Mouse (Mus musculus) stomach, embryonic 14.5 days (tissue): ENCODE results near the gene Dync1i1. TPM values are rescaled to one million over a fixed set of nuclear protein-coding genes. Genes with fewer than 3 reads are reported as not detected.

Experiments
- ATAC-seq: fragments of 200-750 bp; cut with Nextera tagmentation; 2 replicates; pipeline ENCODE4 v1.8.0; 2017; ENCODE audit warnings: low read depth, moderate TSS enrichment; ENCODE audit not compliant: insufficient number of reproducible peaks, insufficient read depth, low FRiP score
- H3K27ac ChIP-seq: fragments of 300-500 bp; sonication (generic); 2 replicates; pipeline ENCODE4 v1.5.1; 2014; ENCODE audit warnings: mild to moderate bottlenecking, low read length, moderate library complexity, mixed read lengths
- H3K27me3 ChIP-seq: fragments of 300-500 bp; sonication (generic); 2 replicates; pipeline ENCODE4 v1.6.1; 2014; ENCODE audit warnings: low read length, control low read depth, mixed read lengths; ENCODE audit not compliant: control insufficient read depth, insufficient read depth
- H3K36me3 ChIP-seq: fragments of 300-500 bp; sonication (generic); 2 replicates; pipeline ENCODE4 v1.6.1; 2014; ENCODE audit warnings: mild to moderate bottlenecking, control low read depth, low read length, moderate library complexity, mixed read lengths; ENCODE audit not compliant: control insufficient read depth, insufficient read depth
- H3K4me1 ChIP-seq: fragments of 300-500 bp; sonication (generic); 2 replicates; pipeline ENCODE4 v1.6.1; 2014; ENCODE audit warnings: low read length, control low read depth, mixed read lengths; ENCODE audit not compliant: control insufficient read depth, insufficient read depth
- H3K4me2 ChIP-seq: fragments of 300-500 bp; sonication (generic); replicated peaks from 2 replicates; pipeline ENCODE4 v1.6.1; 2014; ENCODE audit warnings: low read depth, low read length, control low read depth
- H3K4me3 ChIP-seq: fragments of 300-500 bp; sonication (generic); 2 replicates; pipeline ENCODE4 v1.5.1; 2014; ENCODE audit warnings: low read depth, low read length, control low read depth
- H3K9ac ChIP-seq: fragments of 300-500 bp; sonication (generic); replicated peaks from 2 replicates; pipeline ENCODE4 v1.6.1; 2014; ENCODE audit warnings: low read depth, mild to moderate bottlenecking, control low read depth, low read length, moderate library complexity, mixed read lengths
- H3K9me3 ChIP-seq: fragments of 300-500 bp; sonication (generic); 2 replicates; pipeline ENCODE4 v1.6.1; 2016; ENCODE audit warnings: low read depth, low read length, control low read depth; ENCODE audit not compliant: control insufficient read depth
- WGBS: fragments of 180-500 bp; shearing (Covaris S2); extraction: QIAGEN DNeasy Blood & Tissue Kit; methylation state at CpG from one replicate; pipeline ENCODE4 v1.1.7; 2014; 5-methylcytosine and 5-hydroxymethylcytosine counted together
- polyA plus RNA-seq: library from polyadenylated mRNA; unstranded; fragments of >200 nt; fragmentation: Nextera tagmentation; extraction: Ambion mirVana; gene quantifications from 2 replicates; pipeline ENCODE4 v1.2.1, GENCODE M21; 2014

Dync1i1 gene
- polyA plus RNA-seq, 1 experiment from 2014 or later: 1.2 TPM

GRCm38 (mm10) chr6:5819674-5820073 is 94.2 kb downstream of the Dync1i1 start:
- no peaks in the 10 kb centered on the region for H3K4me1 ChIP-seq
- H3K27ac ChIP-seq: no peak overlapping the region
- H3K27me3 ChIP-seq: no peaks in the 10 kb centered on the region
- H3K9me3 ChIP-seq: no peaks in the 10 kb centered on the region
- H3K36me3 ChIP-seq: no peaks in the 10 kb centered on the region
- no peak for ATAC-seq
- no peak overlapping the region for H3K9ac ChIP-seq
- no peak overlapping the region for H3K4me2 ChIP-seq
- WGBS: 68% methylated on average over 3 of the region's 3 CpGs
- no peak overlapping the region for H3K4me3 ChIP-seq

GRCm38 (mm10) chr6:5825461-5825860 is 100.0 kb downstream of the Dync1i1 start:
- Histone ChIP-seq H3K36me3 (no peaks in the 10 kb centered on the region), H3K4me2 (no peak overlapping the region), H3K9me3 (no peaks in the 10 kb centered on the region), H3K9ac (no peak overlapping the region), H3K27ac (no peak overlapping the region), H3K27me3 (no peaks in the 10 kb centered on the region), H3K4me1 (peaks cover 5% of the 10 kb centered on the region; the same call in 1 of the 2 replicates), H3K4me3 (no peak overlapping the region)
- no peak for ATAC-seq
- WGBS: 76% methylated on average over 3 of the region's 3 CpGs

- no peak overlapping the region for H3K4me2 ChIP-seq
- no peak overlapping the region for H3K27ac ChIP-seq
- H3K9ac ChIP-seq: no peak overlapping the region
- no peaks in the 10 kb centered on the region for H3K27me3 ChIP-seq
- peaks cover 5% of the 10 kb centered on the region; the same call in 1 of the 2 replicates for H3K4me1 ChIP-seq
- ATAC-seq: no peak
- H3K9me3 ChIP-seq: no peaks in the 10 kb centered on the region
- H3K36me3 ChIP-seq: no peaks in the 10 kb centered on the region
- no peak overlapping the region for H3K4me3 ChIP-seq
- WGBS: 55% methylated on average over 4 of the region's 4 CpGs
Observed at GRCm38 (mm10) chr6:5827064-5827463, 101.6 kb downstream of the Dync1i1 start.

- no peak for ATAC-seq
- H3K9me3 ChIP-seq: no peaks in the 10 kb centered on the region
Observed at GRCm38 (mm10) chr6:5828409-5828974, 103.1 kb downstream of the Dync1i1 start.

GRCm38 (mm10) chr6:5829148-5829547 is 103.7 kb downstream of the Dync1i1 start:
- ATAC-seq: no peak
- no peak overlapping the region for H3K4me2 ChIP-seq
- H3K4me3 ChIP-seq: no peak overlapping the region
- H3K36me3 ChIP-seq: no peaks in the 10 kb centered on the region
- H3K27ac ChIP-seq: no peak overlapping the region
- H3K4me1 ChIP-seq: peaks cover 5% of the 10 kb centered on the region; the same call in 1 of the 2 replicates
- no peak overlapping the region for H3K9ac ChIP-seq
- H3K27me3 ChIP-seq: no peaks in the 10 kb centered on the region
- WGBS: 48% methylated on average over 9 of the region's 9 CpGs
- no peaks in the 10 kb centered on the region for H3K9me3 ChIP-seq

More at GRCm38 (mm10) chr6:5828409-5828974, 103.1 kb downstream of the Dync1i1 start:
- Histone ChIP-seq H3K4me1 (peaks cover 5% of the 10 kb centered on the region; the same call in 1 of the 2 replicates), H3K4me3 (no peak overlapping the region), H3K9ac (no peak overlapping the region), H3K27me3 (no peaks in the 10 kb centered on the region), H3K4me2 (no peak overlapping the region), H3K27ac (no peak overlapping the region), H3K36me3 (no peaks in the 10 kb centered on the region)
- 46% methylated on average over 14 of the region's 14 CpGs for WGBS

GRCm38 (mm10) chr6:5830717-5831116 is 105.3 kb downstream of the Dync1i1 start:
- Histone ChIP-seq H3K4me1 (peaks cover 5% of the 10 kb centered on the region; the same call in 1 of the 2 replicates), H3K4me3 (no peak overlapping the region), H3K27ac (no peak overlapping the region), H3K36me3 (no peaks in the 10 kb centered on the region), H3K27me3 (no peaks in the 10 kb centered on the region), H3K4me2 (no peak overlapping the region), H3K9ac (no peak overlapping the region), H3K9me3 (no peaks in the 10 kb centered on the region)
- no peak for ATAC-seq
- WGBS: 69% methylated on average over 2 of the region's 2 CpGs

- H3K9ac ChIP-seq: no peak overlapping the region
- no peak for ATAC-seq
- H3K27me3 ChIP-seq: no peaks in the 10 kb centered on the region
- H3K27ac ChIP-seq: no peak overlapping the region
- H3K4me3 ChIP-seq: no peak overlapping the region
- H3K9me3 ChIP-seq: no peaks in the 10 kb centered on the region
- 70% methylated on average over 3 of the region's 3 CpGs for WGBS
- H3K4me2 ChIP-seq: no peak overlapping the region
- H3K36me3 ChIP-seq: no peaks in the 10 kb centered on the region
- H3K4me1 ChIP-seq: peaks cover 5% of the 10 kb centered on the region; the same call in 1 of the 2 replicates
Observed at GRCm38 (mm10) chr6:5831233-5831632, 105.8 kb downstream of the Dync1i1 start.

GRCm38 (mm10) chr6:5832838-5833237 is 107.4 kb downstream of the Dync1i1 start:
- H3K4me1 ChIP-seq: peaks cover 5% of the 10 kb centered on the region; the same call in 1 of the 2 replicates
- no peaks in the 10 kb centered on the region for H3K9me3 ChIP-seq
- WGBS: 90% methylated on average over 2 of the region's 2 CpGs
- H3K9ac ChIP-seq: no peak overlapping the region
- no peak overlapping the region for H3K4me3 ChIP-seq
- no peaks in the 10 kb centered on the region for H3K27me3 ChIP-seq
- no peak overlapping the region for H3K4me2 ChIP-seq
- no peaks in the 10 kb centered on the region for H3K36me3 ChIP-seq
- H3K27ac ChIP-seq: no peak overlapping the region
- ATAC-seq: no peak

- H3K9me3 ChIP-seq: no peaks in the 10 kb centered on the region
- no peak for ATAC-seq
- H3K4me3 ChIP-seq: no peak overlapping the region
- H3K9ac ChIP-seq: no peak overlapping the region
- H3K27me3 ChIP-seq: no peaks in the 10 kb centered on the region
- H3K4me2 ChIP-seq: no peak overlapping the region
- WGBS: 80% methylated on average over 5 of the region's 5 CpGs
- H3K27ac ChIP-seq: no peak overlapping the region
- H3K4me1 ChIP-seq: no peaks in the 10 kb centered on the region
- H3K36me3 ChIP-seq: no peaks in the 10 kb centered on the region
Observed at GRCm38 (mm10) chr6:5842466-5842865, 117.0 kb downstream of the Dync1i1 start.
